Mouse (Mus musculus) lung, adult 18-20 months (tissue): ENCODE results near the gene Slc16a1.

ENCODE experiments used
- DNase-seq, 2 experiments: peaks; one replicate each; pipeline ENCODE4 v3.0.0; 2022; ENCODE audit warnings: mixed read lengths in 2 of 2

Gene Slc16a1

DNA sequence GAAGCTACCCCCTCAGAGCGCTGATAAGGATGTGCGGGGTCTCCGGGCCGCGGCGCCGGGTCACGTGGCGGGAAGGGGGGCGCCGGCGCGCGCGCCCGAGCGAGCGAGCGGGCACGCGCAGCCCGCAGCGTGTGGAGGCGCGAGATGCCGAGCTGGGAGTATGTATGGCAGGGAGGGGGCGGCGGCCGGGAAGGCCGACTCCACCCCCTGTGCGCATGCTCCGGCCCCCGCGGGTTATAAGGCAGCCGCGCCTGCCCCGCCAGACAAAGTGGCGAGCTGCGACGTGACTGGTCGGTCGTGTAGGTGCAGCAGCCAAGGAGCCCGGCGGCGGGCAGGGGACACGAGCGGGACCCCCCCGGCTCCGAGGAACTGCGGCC, at the start of gene Slc16a1:
Gene Slc16a1, plus strand, starts transcription at position 266 of the 377 bp plus-strand sequence.
- peak; percentile 89 to 90 for DNase-seq

GRCm38 (mm10) chr3:104596451-104597134, 41.9 kb upstream of the Slc16a1 start:
- DNase-seq: no peak

DNA sequence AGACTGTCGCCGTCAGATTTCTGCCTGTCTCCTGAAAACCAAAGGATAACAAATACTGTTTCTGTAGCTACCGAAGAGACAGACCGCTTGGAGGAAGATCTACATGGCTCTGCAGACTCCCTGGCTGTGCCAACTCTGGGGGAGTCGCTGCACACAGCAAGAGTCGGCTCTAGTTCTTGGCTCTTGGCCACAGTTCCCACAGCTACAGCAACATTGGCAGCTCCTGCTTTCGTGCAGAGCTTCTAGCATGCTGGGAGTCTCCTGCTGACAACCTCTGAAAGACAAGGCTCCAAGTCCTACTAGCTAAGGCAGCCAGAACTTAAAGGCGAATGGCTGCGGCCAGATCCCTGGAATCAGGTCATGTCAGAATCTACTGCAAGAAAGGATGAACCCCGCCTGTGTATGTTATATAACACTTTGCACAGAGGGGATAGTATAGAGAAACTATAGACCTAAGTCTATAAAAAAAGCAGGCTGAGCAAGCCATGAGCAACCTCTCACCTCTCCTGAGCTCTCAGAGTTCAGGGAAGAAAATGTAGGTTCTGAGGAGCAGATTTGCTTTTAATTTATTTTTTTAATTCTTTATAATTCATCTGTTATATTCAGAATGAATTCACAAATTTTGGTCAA, 41.2 kb upstream of the Slc16a1 start:
- peak; percentile 63 to 73 for DNase-seq

DNA sequence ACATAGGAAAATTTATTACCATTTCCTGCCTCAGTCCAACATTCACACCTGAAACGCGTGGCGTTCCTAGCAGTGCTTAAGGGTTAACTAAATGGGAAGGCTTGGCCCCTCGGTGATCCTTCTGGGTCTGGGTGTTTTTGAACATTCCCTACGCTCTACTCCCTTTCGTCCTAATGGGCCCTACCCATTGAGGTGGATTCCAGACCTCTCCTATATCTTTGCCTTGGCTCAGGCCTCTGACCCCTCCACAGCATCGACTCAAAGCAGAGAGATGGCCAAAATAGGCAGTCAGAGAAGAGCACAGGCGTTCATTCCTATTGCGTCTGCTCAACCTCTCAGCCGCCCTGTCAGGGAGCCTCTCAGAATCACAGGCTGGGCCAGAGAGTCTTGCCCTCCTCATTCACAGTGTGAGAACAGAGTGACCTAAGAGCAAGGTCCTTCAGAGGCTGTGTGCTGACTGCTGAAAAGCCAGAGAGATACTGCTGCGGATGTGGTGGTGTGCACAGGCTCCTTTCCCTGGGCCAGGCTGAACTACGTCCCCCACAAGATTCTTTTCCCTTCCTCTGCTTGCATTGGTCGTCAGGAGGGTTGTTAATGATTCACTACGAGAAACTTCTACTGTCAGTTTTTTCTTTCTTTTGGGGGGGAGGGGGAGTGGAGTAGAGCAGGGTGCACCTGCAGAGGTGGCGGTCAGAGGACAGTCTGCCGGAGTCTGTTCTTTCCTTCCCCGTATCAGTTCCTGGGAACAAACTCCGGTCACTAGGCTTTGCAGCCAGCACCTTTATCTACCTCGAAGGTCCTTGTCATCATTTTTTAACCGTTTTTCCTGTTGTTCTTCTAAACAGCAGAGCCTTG, 38.9 kb upstream of the Slc16a1 start:
- DNase-seq: peak; percentile 51 to 71

GRCm38 (mm10) chr3:104600691-104601090, 37.8 kb upstream of the Slc16a1 start:
- DNase-seq: peak in 1 of 2 experiments; percentile 33

GRCm38 (mm10) chr3:104601680-104602079, 36.8 kb upstream of the Slc16a1 start:
- DNase-seq: peak; percentile 65 to 74

DNA sequence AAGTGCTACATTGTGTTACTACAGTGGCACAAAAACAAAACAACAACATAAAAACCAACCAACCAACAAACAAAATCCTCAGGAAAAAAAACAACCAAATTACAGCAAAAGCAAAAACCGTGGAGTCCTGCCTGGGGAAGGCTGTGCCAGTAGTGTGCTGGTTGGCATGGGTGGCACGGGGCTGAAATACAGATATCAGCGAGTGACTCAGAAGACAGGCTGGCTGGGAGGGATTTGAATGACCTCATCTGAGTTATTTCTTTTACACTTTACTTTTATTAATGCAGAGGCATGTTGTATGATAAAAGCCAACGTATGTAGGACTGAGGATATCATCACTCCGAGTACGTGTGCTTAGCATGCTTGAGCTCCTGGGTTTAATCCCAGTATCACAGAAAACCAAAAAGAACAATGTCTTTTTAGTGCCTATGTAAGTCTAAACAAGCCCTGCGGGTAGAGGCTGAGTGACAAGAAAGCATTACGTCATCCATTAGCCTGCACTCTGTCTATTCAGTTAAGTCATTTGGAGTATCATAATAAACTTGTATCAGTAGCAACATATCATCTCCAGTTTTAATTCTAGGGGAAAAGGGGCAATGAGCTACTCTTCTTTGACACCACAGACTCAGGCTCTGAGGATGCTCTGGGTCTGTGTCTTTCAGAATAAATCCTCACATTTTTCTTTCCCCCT, 28.6 kb upstream of the Slc16a1 start:
- no peak for DNase-seq

- DNase-seq: no peak
Measured at GRCm38 (mm10) chr3:104610453-104611230, 27.8 kb upstream of the Slc16a1 start.

DNA sequence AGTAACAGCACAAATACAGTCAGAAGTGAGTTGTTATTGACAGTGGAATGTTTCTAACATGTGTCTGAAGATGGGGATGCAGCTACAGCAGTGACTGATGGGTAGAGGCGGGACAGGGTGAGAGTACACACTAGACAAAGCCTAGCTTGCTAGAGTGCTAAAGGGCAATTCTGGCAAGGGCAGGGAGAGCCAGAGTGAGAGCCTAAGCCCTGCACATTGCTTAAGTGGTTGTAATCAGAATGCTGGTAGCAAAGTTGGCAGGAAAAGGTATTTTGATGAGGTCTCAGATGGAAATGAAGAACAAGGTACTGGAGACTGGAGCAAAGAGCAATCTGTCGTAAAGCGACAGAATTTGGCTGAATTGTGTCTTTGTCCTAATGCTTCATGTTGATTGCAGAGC, 26.5 kb upstream of the Slc16a1 start:
- DNase-seq: peak in 1 of 2 experiments; percentile 42

DNA sequence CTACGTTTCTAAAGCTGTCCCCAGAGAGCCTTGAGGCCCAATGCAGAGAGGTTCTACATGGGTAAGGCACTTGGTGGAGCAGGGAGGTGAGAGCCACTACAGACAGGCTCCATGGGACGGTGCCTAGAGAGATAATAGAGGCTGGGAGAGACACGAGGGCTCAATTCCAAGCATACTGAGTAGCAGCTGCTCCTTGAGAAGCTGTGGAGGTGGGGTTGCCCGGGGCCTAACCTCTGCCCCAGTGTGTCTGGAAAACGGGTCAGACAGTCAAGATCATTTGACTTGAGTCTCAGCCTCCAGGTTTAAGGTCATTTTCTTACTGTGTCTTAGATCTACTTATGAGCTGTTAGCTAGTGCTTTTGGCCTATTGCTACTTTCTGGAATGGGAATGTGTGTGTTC, 25.4 kb upstream of the Slc16a1 start:
- no peak for DNase-seq

GRCm38 (mm10) chr3:104614081-104614480, 24.4 kb upstream of the Slc16a1 start:
- no peak for DNase-seq

GRCm38 (mm10) chr3:104615216-104615615, 23.3 kb upstream of the Slc16a1 start:
- no peak for DNase-seq

GRCm38 (mm10) chr3:104616155-104616554, 22.3 kb upstream of the Slc16a1 start:
- no peak for DNase-seq

- no peak for DNase-seq
Measured at GRCm38 (mm10) chr3:104621841-104622240, 16.6 kb upstream of the Slc16a1 start.

- no peak for DNase-seq
Measured at GRCm38 (mm10) chr3:104629810-104630209, 8.7 kb upstream of the Slc16a1 start.

- no peak for DNase-seq
Measured at GRCm38 (mm10) chr3:104630941-104631340, 7.5 kb upstream of the Slc16a1 start.

GRCm38 (mm10) chr3:104632560-104633162, 5.8 kb upstream of the Slc16a1 start:
- no peak for DNase-seq

DNA sequence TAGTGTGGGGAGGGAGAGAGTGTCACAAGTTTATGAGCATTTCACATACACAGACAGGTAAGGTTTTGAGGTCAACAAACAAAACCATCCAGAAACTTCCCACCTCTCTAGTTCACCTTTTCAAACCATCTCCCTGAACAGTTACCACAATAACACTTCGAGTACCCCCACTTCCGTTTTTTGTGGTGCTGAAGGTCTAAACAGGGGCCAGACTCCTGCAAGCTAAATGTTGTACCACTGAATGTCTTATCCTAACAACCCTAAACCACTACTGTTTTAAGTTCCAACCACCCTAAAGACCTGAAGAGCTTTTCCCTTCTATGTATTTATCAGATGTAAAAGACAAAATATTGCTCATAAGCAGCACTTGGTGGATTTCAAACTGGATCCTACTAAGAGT, 2.0 kb upstream of the Slc16a1 start:
- no peak for DNase-seq

DNA sequence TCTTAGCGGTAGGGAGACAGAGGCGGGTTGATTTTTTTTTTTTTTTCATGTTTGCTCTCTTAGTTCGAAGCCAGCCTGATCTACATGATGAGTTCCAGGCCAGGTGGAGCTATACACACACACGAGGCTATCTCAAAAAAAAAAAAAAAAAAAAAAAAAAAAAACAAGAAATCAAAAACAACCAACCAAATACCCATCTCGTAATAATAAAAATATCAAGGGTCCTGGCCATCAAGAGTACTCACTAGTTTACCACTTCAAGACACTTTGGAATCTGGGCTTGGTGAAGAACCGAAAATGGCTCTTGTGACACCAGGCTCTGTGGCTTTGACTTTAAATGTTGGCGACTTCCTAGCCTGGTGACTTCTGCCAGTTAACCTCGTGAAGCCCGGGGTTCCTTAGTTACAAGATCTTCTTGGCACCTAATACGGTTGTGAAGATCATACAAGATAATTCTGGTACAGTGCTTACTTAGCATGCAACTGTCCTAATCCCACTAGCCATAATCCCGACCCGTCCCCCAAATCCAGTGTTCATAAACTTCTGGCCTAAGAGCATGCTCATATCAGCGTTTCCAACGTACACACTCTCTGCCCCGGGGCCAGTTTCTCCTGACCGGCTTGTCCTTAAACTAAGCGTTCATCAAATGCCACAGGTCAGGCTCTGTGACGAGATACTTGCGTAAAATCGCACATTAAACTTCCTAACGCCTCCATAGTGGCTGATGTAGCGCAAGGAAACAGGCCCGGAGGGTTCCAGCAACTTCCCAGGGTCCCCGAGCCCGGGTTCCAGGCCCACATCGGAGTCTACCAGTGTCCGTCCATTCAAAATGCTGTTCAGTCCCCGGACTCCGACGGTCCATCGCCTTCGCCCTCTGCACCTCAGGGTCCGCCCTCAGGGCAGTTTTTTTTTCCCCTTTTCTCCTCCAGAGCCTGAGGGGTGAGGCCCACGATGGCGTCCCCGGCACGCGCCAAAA, 753 bp upstream of the Slc16a1 start:
- peak; percentile 24 for DNase-seq
